Mouse (Mus musculus) liver, embryonic 14 days (tissue): ENCODE measurements around the gene Edf1. TPM values are rescaled to one million over a fixed set of nuclear protein-coding genes. Genes with fewer than 3 reads are reported as not detected.

Source experiments
- polyA plus RNA-seq: library from polyadenylated mRNA; depleted of rRNA; stranded (reverse); fragments of >200 nt; gene quantifications from 2 replicates; pipeline ENCODE4 v1.2.3, GENCODE M21; 2012; rRNA removed

Edf1 gene
- polyA plus RNA-seq = 107 and 113 TPM in 2 replicates

GRCm38 (mm10) chr2:25557221-25557963 is at the start of gene Edf1:
TSS of gene Edf1 (plus strand) at chr2:25557847.

GRCm38 (mm10) chr2:25546811-25547491 is 10.7 kb upstream of the Edf1 start, which contains the start of gene Traf2:
TSS of gene Traf2 (minus strand) at chr2:25546940.

GRCm38 (mm10) chr2:25574579-25575431 is 17.2 kb downstream of the Edf1 start, which contains the start of the genes Mamdc4 and Phpt1:
TSS of gene Mamdc4 (minus strand) at chr2:25574845.
TSS of gene Phpt1 (minus strand) at chr2:25575224.

GRCm38 (mm10) chr2:25581294-25581864 is 23.7 kb downstream of the Edf1 start, which contains the start of gene Ajm1:
TSS of gene Ajm1 (minus strand) at chr2:25581757.

GRCm38 (mm10) chr2:25607761-25608622 is 50.3 kb downstream of the Edf1 start, which contains the start of gene Rabl6:
TSS of gene Rabl6 (minus strand) at chr2:25608521.

Other genes with a start within 250 kb of the Edf1 start
- 0.02 and 0.03 TPM in 2 replicates for gene Grin1, start 238.7 kb upstream of the Edf1 start, polyA plus RNA-seq
- gene Man1b1, start 225.5 kb upstream of the Edf1 start, polyA plus RNA-seq = 5.0 and 8.0 TPM in 2 replicates
- gene Dpp7, start 201.5 kb upstream of the Edf1 start, polyA plus RNA-seq = 9.5 and 11.0 TPM in 2 replicates
- gene Uap1l1, start 192.2 kb upstream of the Edf1 start, polyA plus RNA-seq = 3.3 and 4.3 TPM in 2 replicates
- gene Sapcd2, start 185.5 kb upstream of the Edf1 start, polyA plus RNA-seq = 18.3 and 19.0 TPM in 2 replicates
- gene Entpd2, start 162.0 kb upstream of the Edf1 start, polyA plus RNA-seq = 0.18 and 0.22 TPM in 2 replicates
- gene Npdc1, start 158.5 kb upstream of the Edf1 start, polyA plus RNA-seq = 3.2 and 3.7 TPM in 2 replicates
- gene Fut7, start 134.6 kb upstream of the Edf1 start, polyA plus RNA-seq = 0.37 and 0.68 TPM in 2 replicates
- gene Abca2, start 129.1 kb upstream of the Edf1 start, polyA plus RNA-seq = 1.9 and 2.4 TPM in 2 replicates
- 0.14 and 0.23 TPM in 2 replicates for gene Clic3, start 101.0 kb upstream of the Edf1 start, polyA plus RNA-seq
- 7.5 and 7.9 TPM in 2 replicates for gene Paxx, start 96.8 kb upstream of the Edf1 start, polyA plus RNA-seq
- gene Ptgds, start 87.8 kb upstream of the Edf1 start, polyA plus RNA-seq = 0.21 TPM in 2 replicates
- gene Lcn12, start 63.9 kb upstream of the Edf1 start, polyA plus RNA-seq = not detected in 2 replicates
- gene Fbxw5, start 57.1 kb upstream of the Edf1 start, polyA plus RNA-seq = 4.5 and 8.5 TPM in 2 replicates
- 19.1 and 24.6 TPM in 2 replicates for gene C8g, start 56.1 kb upstream of the Edf1 start, polyA plus RNA-seq
- 5.3 and 6.8 TPM in 2 replicates for gene Traf2, start 10.9 kb upstream of the Edf1 start, polyA plus RNA-seq
- gene Mamdc4, start 17.0 kb downstream of the Edf1 start, polyA plus RNA-seq = 6.2 and 6.3 TPM in 2 replicates
- 32.3 and 33.8 TPM in 2 replicates for gene Phpt1, start 17.4 kb downstream of the Edf1 start, polyA plus RNA-seq
- 0.02 and 0.06 TPM in 2 replicates for gene Ajm1, start 23.9 kb downstream of the Edf1 start, polyA plus RNA-seq
- 20.4 and 22.4 TPM in 2 replicates for gene Rabl6, start 50.7 kb downstream of the Edf1 start, polyA plus RNA-seq
- not detected in 2 replicates for gene Ccdc183, start 59.8 kb downstream of the Edf1 start, polyA plus RNA-seq
- gene Tmem141, start 64.2 kb downstream of the Edf1 start, polyA plus RNA-seq = 9.5 and 10.0 TPM in 2 replicates
- 21.6 and 24.9 TPM in 2 replicates for gene Fcna, start 70.2 kb downstream of the Edf1 start, polyA plus RNA-seq
- gene Lcn8, start 95.3 kb downstream of the Edf1 start, polyA plus RNA-seq = not detected in 2 replicates
- gene Lcn5, start 100.1 kb downstream of the Edf1 start, polyA plus RNA-seq = not detected in 2 replicates
- gene Lcn6, start 118.9 kb downstream of the Edf1 start, polyA plus RNA-seq = not detected in 2 replicates
- gene Lcn10, start 124.9 kb downstream of the Edf1 start, polyA plus RNA-seq = not detected in 2 replicates
- gene Obp2a, start 142.2 kb downstream of the Edf1 start, polyA plus RNA-seq = not detected in 2 replicates
- gene Bmyc, start 148.9 kb downstream of the Edf1 start, polyA plus RNA-seq = 4.2 TPM in 2 replicates
- gene Obp2b, start 179.2 kb downstream of the Edf1 start, polyA plus RNA-seq = not detected in 2 replicates
- gene Lcn3, start 207.7 kb downstream of the Edf1 start, polyA plus RNA-seq = not detected in 2 replicates
- gene Lcn11, start 219.2 kb downstream of the Edf1 start, polyA plus RNA-seq = not detected in 2 replicates
- gene Gm13539, start 224.4 kb downstream of the Edf1 start, polyA plus RNA-seq = not detected in 2 replicates